Mouse (Mus musculus): ENCODE data around the gene 4933402D24Rik. TPM values are rescaled to one million over a fixed set of nuclear protein-coding genes. Genes with fewer than 3 reads are reported as not detected.

4933402D24Rik gene
- polyA plus RNA-seq, 1 experiment from 2014 or later, result 0.13 TPM

DNA sequence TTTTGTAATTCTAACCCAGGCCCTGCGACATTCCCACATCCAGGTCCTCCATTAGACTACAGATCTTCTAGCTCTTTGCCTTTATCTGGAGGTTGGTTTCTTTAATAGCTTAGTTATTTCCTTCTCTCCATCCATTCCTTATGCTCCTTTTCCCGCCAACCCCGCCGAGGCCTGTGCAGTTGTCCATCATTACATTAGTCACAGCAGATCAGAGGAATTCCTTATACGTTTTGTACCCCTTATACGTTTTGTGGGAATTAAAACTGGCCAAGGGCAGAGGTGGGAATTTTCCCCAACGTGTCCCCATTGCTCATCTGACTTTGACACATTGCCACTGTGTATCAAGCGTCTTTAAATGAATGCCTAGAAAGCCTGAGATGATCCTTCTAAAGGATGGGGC, 39.3 kb downstream of the 4933402D24Rik start:
- peak overlapping the region; percentile 84; the same call in 1 of the 2 replicates for H3K27ac ChIP-seq
- H3K27me3 ChIP-seq (ENCODE audit: low read depth, poor library complexity, severe bottlenecking), result no peaks in the 10 kb centered on the region
- H3K4me3 ChIP-seq, result peak overlapping the region; percentile 77
- peak; percentile 31 for DNase-seq (ENCODE audit: low spot score)
- H3K4me1 ChIP-seq, result peaks cover 15% of the 10 kb centered on the region
- 39% methylated on average over 8 of the region's 8 CpGs for WGBS
- H3K36me3 ChIP-seq, result no peaks in the 10 kb centered on the region
- no peaks in the 10 kb centered on the region for H3K9me3 ChIP-seq (replicated peaks)

DNA sequence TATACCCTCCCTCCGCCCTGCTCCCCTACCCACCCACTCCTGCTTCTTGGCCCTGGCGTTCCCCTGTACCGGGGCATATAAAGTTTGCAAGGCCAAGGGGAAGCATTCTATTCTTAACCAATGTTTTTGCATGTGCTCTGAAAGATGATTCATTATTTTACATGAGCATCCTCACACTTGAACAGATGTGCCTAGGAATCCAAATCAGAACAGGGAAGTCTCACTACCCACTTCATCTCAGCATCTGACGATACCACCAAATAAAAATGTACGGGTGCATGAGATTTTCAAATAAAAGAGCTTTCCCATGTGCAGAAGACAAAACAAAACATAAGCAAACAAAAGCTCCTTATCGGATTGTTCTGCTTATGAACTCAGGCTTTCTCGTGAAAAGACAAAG, 48.9 kb downstream of the 4933402D24Rik start:
- H3K9me3 ChIP-seq (replicated peaks), result no peaks in the 10 kb centered on the region
- H3K36me3 ChIP-seq, result no peaks in the 10 kb centered on the region
- no peak overlapping the region for H3K4me3 ChIP-seq
- no peak for DNase-seq (ENCODE audit: low spot score)
- no peak overlapping the region for H3K27ac ChIP-seq
- no peaks in the 10 kb centered on the region for H3K4me1 ChIP-seq
- no peaks in the 10 kb centered on the region for H3K27me3 ChIP-seq (ENCODE audit: low read depth, poor library complexity, severe bottlenecking)
- 90% methylated on average over 7 of the region's 7 CpGs for WGBS

DNA sequence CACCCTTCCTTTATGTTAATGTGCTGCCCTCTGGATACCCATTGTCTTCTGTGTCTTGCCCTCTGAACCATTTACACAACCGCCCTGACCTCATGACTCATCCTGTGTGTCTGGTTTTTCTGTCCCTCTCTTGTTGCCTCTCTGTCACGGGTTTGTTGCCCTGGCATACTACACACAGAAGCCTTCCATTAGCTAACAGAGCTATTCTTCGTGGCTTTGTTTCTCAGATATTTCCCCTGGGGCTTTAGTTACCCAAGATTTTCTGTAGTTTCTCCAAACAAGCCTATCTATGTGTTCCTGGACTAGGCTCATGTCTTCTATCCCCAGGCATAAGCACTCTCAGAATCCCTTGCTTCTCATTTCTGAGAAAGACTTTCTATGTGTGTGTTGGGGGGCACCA, 60.2 kb downstream of the 4933402D24Rik start:
- Histone ChIP-seq H3K36me3 (no peaks in the 10 kb centered on the region), H3K27me3 (ENCODE audit: low read depth, poor library complexity, severe bottlenecking) (no peaks in the 10 kb centered on the region), H3K9me3 (replicated peaks) (no peaks in the 10 kb centered on the region), H3K4me1 (0 out of 2 replicates have a peak, but pooled peaks cover 3% of the 10 kb centered on the region), H3K4me3 (no peak overlapping the region), H3K27ac (no peak overlapping the region)
- 84% methylated on average over 3 of the region's 3 CpGs for WGBS
- no peak for DNase-seq (ENCODE audit: low spot score)

DNA sequence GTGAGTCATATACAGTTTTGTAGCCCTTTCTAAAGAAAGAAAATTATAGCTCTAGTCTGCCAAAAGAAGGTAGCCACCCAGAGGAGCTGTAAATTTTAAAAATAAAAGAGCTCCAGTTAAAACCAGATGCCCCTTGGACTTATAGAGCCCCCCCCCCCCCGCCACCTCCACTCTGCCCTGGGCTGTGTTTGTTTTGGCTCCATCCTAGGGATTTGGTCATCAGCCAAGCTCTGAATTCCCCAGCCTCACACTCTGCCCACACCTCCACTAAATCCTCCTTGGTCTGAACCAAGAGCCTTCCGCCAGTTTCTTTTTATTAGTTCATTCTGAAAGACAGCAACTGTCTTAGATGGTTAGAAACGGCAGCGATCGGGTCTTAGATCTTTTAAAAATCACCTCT, 63.3 kb downstream of the 4933402D24Rik start:
- WGBS, result 81% methylated on average over 5 of the region's 5 CpGs
- Histone ChIP-seq H3K36me3 (no peaks in the 10 kb centered on the region), H3K27me3 (ENCODE audit: low read depth, poor library complexity, severe bottlenecking) (no peaks in the 10 kb centered on the region), H3K27ac (no peak overlapping the region), H3K4me3 (no peak overlapping the region), H3K9me3 (replicated peaks) (no peaks in the 10 kb centered on the region), H3K4me1 (0 out of 2 replicates have a peak, but pooled peaks cover 3% of the 10 kb centered on the region)
- DNase-seq (ENCODE audit: low spot score), result no peak

Other genes starting within 250 kb of the 4933402D24Rik start
- not detected in 2 replicates for gene Gm39653, start 153.3 kb downstream of the 4933402D24Rik start, polyA plus RNA-seq (2016; fragmentation: Nextera tagmentation; extraction: Ambion mirVana)
- not detected in 2 replicates for gene Dytn, start 82.3 kb downstream of the 4933402D24Rik start, polyA plus RNA-seq (2016; fragmentation: Nextera tagmentation; extraction: Ambion mirVana)
- gene Mdh1b, start 38.9 kb downstream of the 4933402D24Rik start, polyA plus RNA-seq (2016; fragmentation: Nextera tagmentation; extraction: Ambion mirVana), result 0.08 and 0.19 TPM in 2 replicates
- 69.8 and 70.8 TPM in 2 replicates for gene Fastkd2, start 38.7 kb downstream of the 4933402D24Rik start, polyA plus RNA-seq (2016; fragmentation: Nextera tagmentation; extraction: Ambion mirVana)

Data from limb, embryonic 10.5 days (tissue).